Mouse (Mus musculus): ENCODE results near the gene Cbfa2t2. TPM values are rescaled to one million over a fixed set of nuclear protein-coding genes. Genes with fewer than 3 reads are reported as not detected.

Gene Cbfa2t2
- total and polyA plus RNA-seq, 2 experiments from 2014 or later, result 18.2 to 45.1 TPM

- no peak for TF ChIP-seq EP300 (IDR thresholded peaks at IDR 0.05; ENCODE audit: low read depth)
Measured at GRCm38 (mm10) chr2:154538710-154539109, 102.4 kb downstream of the Cbfa2t2 start.

GRCm38 (mm10) chr2:154539720-154540119 is 103.4 kb downstream of the Cbfa2t2 start:
- Histone ChIP-seq H3K27me3 (ENCODE audit: control insufficient read depth, insufficient read depth, low read length) (no peaks in the 10 kb centered on the region), H3K4me3 (ENCODE audit: low read depth, low read length) (no peak overlapping the region), H3K4me1 (ENCODE audit: control insufficient read depth, insufficient read depth) (0 out of 2 replicates have a peak, but pooled peaks cover 5% of the 10 kb centered on the region), H3K27ac (ENCODE audit: low read depth) (no peak overlapping the region), H3K9ac (replicated peaks; ENCODE audit: low read depth, low read length) (no peak overlapping the region), H3K4me2 (ENCODE audit: low read depth, low read length) (no peak overlapping the region), H3K9me3 (replicated peaks; ENCODE audit: control insufficient read depth, low read length) (no peaks in the 10 kb centered on the region), H3K36me3 (replicated peaks; ENCODE audit: control insufficient read depth, insufficient read depth, low read length) (peaks cover 23% of the 10 kb centered on the region)
- ATAC-seq (ENCODE audit: insufficient read depth, low read depth) (no peak), DNase-seq (ENCODE audit: low spot score) (peak; percentile 52)
- no peak for TF ChIP-seq EP300 (IDR thresholded peaks at IDR 0.05; ENCODE audit: low read depth)
- peak; percentile 67 for TF ChIP-seq CTCF (IDR thresholded peaks at IDR 0.05; ENCODE audit: low read depth)
- WGBS, result 78% methylated on average over 3 of the region's 3 CpGs

More at GRCm38 (mm10) chr2:154538710-154539109, 102.4 kb downstream of the Cbfa2t2 start:
- peaks cover 30% of the 10 kb centered on the region for H3K36me3 ChIP-seq (replicated peaks; ENCODE audit: control insufficient read depth, insufficient read depth, low read length)
- no peaks in the 10 kb centered on the region for H3K9me3 ChIP-seq (replicated peaks; ENCODE audit: control insufficient read depth, low read length)
- H3K9ac ChIP-seq (replicated peaks; ENCODE audit: low read depth, low read length), result no peak overlapping the region
- H3K4me2 ChIP-seq (ENCODE audit: low read depth, low read length), result no peak overlapping the region
- H3K4me3 ChIP-seq (ENCODE audit: low read depth, low read length), result no peak overlapping the region
- H3K27ac ChIP-seq (ENCODE audit: low read depth), result no peak overlapping the region
- DNase-seq (ENCODE audit: low spot score) (no peak), ATAC-seq (ENCODE audit: insufficient read depth, low read depth) (no peak)
- WGBS, result 18% methylated on average over 3 of the region's 3 CpGs
- 0 out of 2 replicates have a peak, but pooled peaks cover 4% of the 10 kb centered on the region for H3K4me1 ChIP-seq (ENCODE audit: control insufficient read depth, insufficient read depth)
- no peaks in the 10 kb centered on the region for H3K27me3 ChIP-seq (ENCODE audit: control insufficient read depth, insufficient read depth, low read length)

- 78% methylated on average over 2 of the region's 2 CpGs for WGBS
- Histone ChIP-seq H3K9me3 (replicated peaks; ENCODE audit: control insufficient read depth, low read length) (no peaks in the 10 kb centered on the region), H3K27me3 (ENCODE audit: control insufficient read depth, insufficient read depth, low read length) (no peaks in the 10 kb centered on the region), H3K4me1 (ENCODE audit: control insufficient read depth, insufficient read depth) (0 out of 2 replicates have a peak, but pooled peaks cover 5% of the 10 kb centered on the region), H3K4me3 (ENCODE audit: low read depth, low read length) (no peak overlapping the region), H3K36me3 (replicated peaks; ENCODE audit: control insufficient read depth, insufficient read depth, low read length) (peaks cover 5% of the 10 kb centered on the region; the same call in 1 of the 2 replicates), H3K9ac (replicated peaks; ENCODE audit: low read depth, low read length) (no peak overlapping the region), H3K27ac (ENCODE audit: low read depth) (no peak overlapping the region), H3K4me2 (ENCODE audit: low read depth, low read length) (no peak overlapping the region)
- DNase-seq (ENCODE audit: low spot score) (no peak), ATAC-seq (ENCODE audit: insufficient read depth, low read depth) (no peak)
- TF ChIP-seq CTCF (IDR thresholded peaks at IDR 0.05; ENCODE audit: low read depth), result no peak
- TF ChIP-seq EP300 (IDR thresholded peaks at IDR 0.05; ENCODE audit: low read depth), result no peak
Measured at GRCm38 (mm10) chr2:154541630-154542029, 105.3 kb downstream of the Cbfa2t2 start.

GRCm38 (mm10) chr2:154543567-154544347 is 107.5 kb downstream of the Cbfa2t2 start:
- no peaks in the 10 kb centered on the region for H3K36me3 ChIP-seq (replicated peaks; ENCODE audit: control insufficient read depth, insufficient read depth, low read length)
- 78% methylated on average over 9 of the region's 9 CpGs for WGBS
- DNase-seq (ENCODE audit: low spot score), result no peak
- H3K4me2 ChIP-seq (ENCODE audit: low read depth, low read length), result no peak overlapping the region
- no peaks in the 10 kb centered on the region for H3K27me3 ChIP-seq (ENCODE audit: control insufficient read depth, insufficient read depth, low read length)
- TF ChIP-seq CTCF (IDR thresholded peaks at IDR 0.05; ENCODE audit: low read depth) (no peak), EP300 (IDR thresholded peaks at IDR 0.05; ENCODE audit: low read depth) (no peak)
- 0 out of 2 replicates have a peak, but pooled peaks cover 5% of the 10 kb centered on the region for H3K4me1 ChIP-seq (ENCODE audit: control insufficient read depth, insufficient read depth)
- H3K9ac ChIP-seq (replicated peaks; ENCODE audit: low read depth, low read length), result no peak overlapping the region
- peak; percentile 17; the same call in 1 of the 2 replicates for ATAC-seq (ENCODE audit: insufficient read depth, low read depth)
- no peak overlapping the region for H3K4me3 ChIP-seq (ENCODE audit: low read depth, low read length)
- H3K27ac ChIP-seq (ENCODE audit: low read depth), result no peak overlapping the region
- no peaks in the 10 kb centered on the region for H3K9me3 ChIP-seq (replicated peaks; ENCODE audit: control insufficient read depth, low read length)

GRCm38 (mm10) chr2:154546711-154547110 is 110.4 kb downstream of the Cbfa2t2 start, which contains the start of gene 1700003F12Rik:
Gene 1700003F12Rik, plus strand, starts transcription at chr2:154547085.
- TF ChIP-seq CTCF (IDR thresholded peaks at IDR 0.05; ENCODE audit: low read depth) (no peak), EP300 (IDR thresholded peaks at IDR 0.05; ENCODE audit: low read depth) (no peak)
- no peak for ATAC-seq (ENCODE audit: insufficient read depth, low read depth)
- peaks cover 14% of the 10 kb centered on the region for H3K4me1 ChIP-seq (ENCODE audit: control insufficient read depth, insufficient read depth)
- 92% methylated on average over 10 of the region's 10 CpGs for WGBS
- peaks cover 20% of the 10 kb centered on the region for H3K27me3 ChIP-seq (ENCODE audit: control insufficient read depth, insufficient read depth, low read length)
- H3K36me3 ChIP-seq (replicated peaks; ENCODE audit: control insufficient read depth, insufficient read depth, low read length), result no peaks in the 10 kb centered on the region
- H3K27ac ChIP-seq (ENCODE audit: low read depth), result no peak within 1 kb of the TSS
- DNase-seq (ENCODE audit: low spot score), result no peak
- H3K9me3 ChIP-seq (replicated peaks; ENCODE audit: control insufficient read depth, low read length), result no peaks in the 10 kb centered on the region
- H3K4me2 ChIP-seq (ENCODE audit: low read depth, low read length), result no peak within 1 kb of the TSS
- H3K4me3 ChIP-seq (ENCODE audit: low read depth, low read length), result no peak within 1 kb of the TSS
- H3K9ac ChIP-seq (replicated peaks; ENCODE audit: low read depth, low read length), result no peak within 1 kb of the TSS
